ENCODE assay signal across 8 mouse cellular contexts in the genomic region with DNA sequence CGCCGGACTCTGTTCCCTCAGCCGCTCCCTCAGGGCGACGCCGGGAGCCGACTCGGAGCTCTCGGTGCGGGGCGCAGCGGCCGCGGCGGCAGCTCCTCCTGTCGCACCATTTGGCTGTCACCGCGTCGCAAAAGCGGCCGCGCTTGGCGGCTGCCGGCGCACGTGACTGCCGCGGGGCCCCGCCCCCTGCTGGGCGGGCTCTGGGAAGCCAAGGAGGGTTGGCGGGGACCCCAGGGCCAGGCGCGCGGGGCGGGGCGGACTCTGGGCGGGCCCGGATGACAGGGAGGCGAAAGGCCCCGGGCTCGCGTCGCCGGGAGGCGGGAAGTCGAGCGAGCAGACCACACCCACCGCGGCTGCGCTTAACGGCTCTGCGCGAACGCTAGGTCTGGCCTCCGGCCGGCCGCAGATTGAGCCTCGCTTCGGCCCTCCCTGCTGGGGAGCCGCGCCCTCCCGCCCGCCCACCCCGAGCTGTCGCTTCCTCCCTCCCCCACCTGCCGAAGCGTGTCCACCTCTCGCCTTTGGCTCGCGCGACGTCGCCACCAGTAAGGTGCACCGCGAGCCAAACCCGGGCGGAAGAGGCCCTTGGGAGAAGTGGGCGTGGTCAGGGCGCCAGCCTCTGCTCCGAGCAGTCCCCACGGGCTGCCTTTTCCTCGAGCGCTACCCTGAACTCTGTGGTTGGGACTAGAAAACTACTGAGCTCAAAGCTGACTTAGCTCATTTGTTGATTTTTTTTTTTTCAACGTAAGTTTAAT. TPM values are rescaled to one million over a fixed set of nuclear protein-coding genes. Genes with fewer than 3 reads are reported as not detected.
DNase-seq lines count a peak whose midpoint lies in the region; ATAC-seq and TF ChIP-seq lines count a peak whose summit lies in the region.

TSS of gene Pkn2 (minus strand) at position 133 of the 752 bp plus-strand sequence.

- TF ChIP-seq POLR2A in testis, adult 2 months (IDR thresholded peaks at IDR 0.05; ENCODE audit: control insufficient read depth, low read depth, low read length), result peak; percentile 86

- peak within 1 kb of the TSS; percentile 57 for H3K4me2 ChIP-seq in forebrain, embryonic 12.5 days
- peak within 1 kb of the TSS; percentile 67 for H3K4me2 ChIP-seq in heart, postnatal 0 days (ENCODE audit: low read depth, low read length)
- H3K4me2 ChIP-seq in liver, embryonic 16.5 days (ENCODE audit: low read depth, low read length), result peak within 1 kb of the TSS; percentile 79
- peak within 1 kb of the TSS; percentile 65 for H3K4me2 ChIP-seq in neural tube, embryonic 13.5 days

- no peak for TF ChIP-seq EP300 in heart, postnatal 0 days (IDR thresholded peaks at IDR 0.05; ENCODE audit: low read depth)

- no peaks in the 10 kb centered on the region for H3K27me3 ChIP-seq in E14TG2a.4 (ENCODE audit: insufficient read depth, low read length)
- H3K27me3 ChIP-seq in forebrain, embryonic 12.5 days, result no peaks in the 10 kb centered on the region
- no peaks in the 10 kb centered on the region for H3K27me3 ChIP-seq in heart, postnatal 0 days (ENCODE audit: control insufficient read depth, insufficient read depth, low read length)
- H3K27me3 ChIP-seq in liver, embryonic 16.5 days (ENCODE audit: control insufficient read depth, insufficient read depth, low read depth, low read length), result no peaks in the 10 kb centered on the region
- H3K27me3 ChIP-seq in neural tube, embryonic 13.5 days, result no peaks in the 10 kb centered on the region
- H3K27me3 ChIP-seq in testis, adult 2 months (ENCODE audit: control insufficient read depth, insufficient read depth, low read length), result no peaks in the 10 kb centered on the region

- H3K36me3 ChIP-seq in E14TG2a.4 (ENCODE audit: insufficient read depth, low read length), result 0 out of 2 replicates have a peak, but pooled peaks cover 3% of the 10 kb centered on the region
- H3K36me3 ChIP-seq in forebrain, embryonic 12.5 days (replicated peaks), result no peaks in the 10 kb centered on the region
- no peaks in the 10 kb centered on the region for H3K36me3 ChIP-seq in heart, postnatal 0 days (replicated peaks; ENCODE audit: control insufficient read depth, insufficient read depth, low read length)
- H3K36me3 ChIP-seq in liver, embryonic 16.5 days (ENCODE audit: control insufficient read depth, insufficient read depth), result no peaks in the 10 kb centered on the region
- H3K36me3 ChIP-seq in neural tube, embryonic 13.5 days, result no peaks in the 10 kb centered on the region
- no peaks in the 10 kb centered on the region for H3K36me3 ChIP-seq in testis, adult 2 months (ENCODE audit: control insufficient read depth, insufficient read depth, low read length)

- H3K4me1 ChIP-seq in E14TG2a.4 (replicated peaks; ENCODE audit: low read depth, low read length), result peaks cover 36% of the 10 kb centered on the region
- H3K4me1 ChIP-seq in forebrain, embryonic 12.5 days, result peaks cover 6% of the 10 kb centered on the region; the same call in 1 of the 2 replicates
- H3K4me1 ChIP-seq in heart, postnatal 0 days (ENCODE audit: control insufficient read depth, insufficient read depth), result 0 out of 2 replicates have a peak, but pooled peaks cover 6% of the 10 kb centered on the region
- peaks cover 16% of the 10 kb centered on the region for H3K4me1 ChIP-seq in liver, embryonic 16.5 days (ENCODE audit: control insufficient read depth, low read depth, low read length)
- H3K4me1 ChIP-seq in neural tube, embryonic 13.5 days (replicated peaks), result peaks cover 13% of the 10 kb centered on the region
- no peaks in the 10 kb centered on the region; the same call in 1 of the 2 replicates for H3K4me1 ChIP-seq in testis, adult 2 months (ENCODE audit: control insufficient read depth, insufficient read depth, low read length)

- DNase-seq in c-Kit-positive CD71-positive TER-119-positive erythroid progenitor cells, embryonic 14.5 days (ENCODE audit: low spot score), result peak; percentile 98
- DNase-seq in heart, postnatal 0 days (ENCODE audit: low spot score), result peak; percentile 98
- peak; percentile 99 to 100 for DNase-seq in kidney, postnatal 4 days

- no peak for TF ChIP-seq CTCF in E14TG2a.4 (conservative IDR thresholded peaks at IDR 0.05; ENCODE audit: low read length)
- TF ChIP-seq CTCF in heart, postnatal 0 days (IDR thresholded peaks at IDR 0.05; ENCODE audit: low read depth), result no peak
- no peak for TF ChIP-seq CTCF in testis, adult 2 months (IDR thresholded peaks at IDR 0.05; ENCODE audit: control insufficient read depth, insufficient read depth, insufficient replicate concordance, low read depth, low read length)

- peak within 1 kb of the TSS; percentile 97 for H3K9ac ChIP-seq in forebrain, embryonic 12.5 days
- peak within 1 kb of the TSS; percentile 88 for H3K9ac ChIP-seq in heart, postnatal 0 days (replicated peaks; ENCODE audit: low read depth, low read length)
- H3K9ac ChIP-seq in liver, embryonic 16.5 days (ENCODE audit: low read depth, low read length), result peak within 1 kb of the TSS; percentile 100
- peak within 1 kb of the TSS; percentile 93 for H3K9ac ChIP-seq in neural tube, embryonic 13.5 days

- no peaks in the 10 kb centered on the region for H3K9me3 ChIP-seq in E14TG2a.4 (ENCODE audit: low read length)
- H3K9me3 ChIP-seq in forebrain, embryonic 12.5 days, result no peaks in the 10 kb centered on the region
- no peaks in the 10 kb centered on the region for H3K9me3 ChIP-seq in heart, postnatal 0 days (replicated peaks; ENCODE audit: control insufficient read depth, low read length)
- no peaks in the 10 kb centered on the region for H3K9me3 ChIP-seq in liver, embryonic 16.5 days (replicated peaks; ENCODE audit: control insufficient read depth, low read length)
- H3K9me3 ChIP-seq in neural tube, embryonic 13.5 days, result no peaks in the 10 kb centered on the region

- peak within 1 kb of the TSS; percentile 98 for H3K4me3 ChIP-seq in E14TG2a.4 (replicated peaks; ENCODE audit: low read length)
- peak within 1 kb of the TSS; percentile 100 for H3K4me3 ChIP-seq in forebrain, embryonic 12.5 days (replicated peaks)
- H3K4me3 ChIP-seq in heart, postnatal 0 days (ENCODE audit: low read depth, low read length), result peak within 1 kb of the TSS; percentile 99
- peak within 1 kb of the TSS; percentile 100 for H3K4me3 ChIP-seq in liver, embryonic 16.5 days (ENCODE audit: low read depth, low read length)
- peak within 1 kb of the TSS; percentile 92 for H3K4me3 ChIP-seq in neural tube, embryonic 13.5 days
- peak within 1 kb of the TSS; percentile 98 for H3K4me3 ChIP-seq in testis, adult 2 months (ENCODE audit: control insufficient read depth, low read depth, low read length)

- under 1% methylated on average over 72 of the region's 84 CpGs for WGBS in forebrain, embryonic 12.5 days
- WGBS in heart, postnatal 0 days, result under 1% methylated on average over 48 of the region's 84 CpGs
- WGBS in liver, embryonic 16.5 days (ENCODE audit: insufficient replicate concordance), result under 1% methylated on average over 71 of the region's 84 CpGs
- under 1% methylated on average over 62 of the region's 84 CpGs for WGBS in neural tube, embryonic 13.5 days

- ATAC-seq in forebrain, embryonic 12.5 days (ENCODE audit: low FRiP score), result peak; percentile 99
- peak; percentile 98 for ATAC-seq in heart, postnatal 0 days (ENCODE audit: insufficient read depth, low read depth)
- ATAC-seq in liver, embryonic 16.5 days (ENCODE audit: low read depth), result peak; percentile 92
- peak; percentile 99 for ATAC-seq in neural tube, embryonic 13.5 days (ENCODE audit: low read depth)

- peak within 1 kb of the TSS; percentile 96 for H3K27ac ChIP-seq in forebrain, embryonic 12.5 days
- H3K27ac ChIP-seq in heart, postnatal 0 days (ENCODE audit: low read depth), result peak within 1 kb of the TSS; percentile 95
- H3K27ac ChIP-seq in liver, embryonic 16.5 days (ENCODE audit: low read length), result peak within 1 kb of the TSS; percentile 100
- peak within 1 kb of the TSS; percentile 95 for H3K27ac ChIP-seq in neural tube, embryonic 13.5 days (replicated peaks)
- peak within 1 kb of the TSS; percentile 91 for H3K27ac ChIP-seq in testis, adult 2 months (ENCODE audit: control insufficient read depth, insufficient read depth, low read depth, low read length)

RNA-seq across cellular contexts. Expression of gene Pkn2, which starts in this region (rescaled TPM):
- 57.1 and 63.1 TPM in 2 replicates for polyA plus RNA-seq in forebrain, embryonic 12.5 days (2016; fragmentation: Nextera tagmentation; extraction: Ambion mirVana)
- 40.0 and 56.4 TPM in 2 replicates for total RNA-seq in heart, postnatal 0 days (2014; rRNA removed; ENCODE audit: low replicate concordance)
- 30.8 and 34.3 TPM in 2 replicates for polyA plus RNA-seq in heart, postnatal 0 days (2015; fragmentation: Nextera tagmentation; extraction: Ambion mirVana)
- 30.6 and 31.4 TPM in 2 replicates for polyA plus RNA-seq in liver, embryonic 16.5 days (2015; fragmentation: Nextera tagmentation; extraction: Ambion mirVana)
- 22.4 and 26.1 TPM in 2 replicates for polyA plus RNA-seq in neural tube, embryonic 13.5 days (2015; fragmentation: Nextera tagmentation; extraction: Ambion mirVana)
- polyA plus RNA-seq in testis, adult 2 months (2012; rRNA removed), result 14.9 and 15.3 TPM in 2 replicates

Comparison
In these comparisons a context has a peak if more than half of its experiments do, and no peak if none do; other contexts are left out.
1. Peak in every context shown above with its lines: DNase-seq, ATAC-seq, H3K4me3 ChIP-seq and H3K27ac ChIP-seq.